Mouse (Mus musculus): ENCODE results near the gene Lmo2. TPM values are rescaled to one million over a fixed set of nuclear protein-coding genes. Genes with fewer than 3 reads are reported as not detected.

Lmo2 gene
- total RNA-seq, 1 experiment from 2014 or later, result 31.9 TPM

Other genes with a start within 250 kb of the Lmo2 start
- gene Nat10, start 196.7 kb upstream of the Lmo2 start, total RNA-seq (2021), result 46.9 and 59.8 TPM in 2 replicates
- gene Caprin1, start 160.3 kb upstream of the Lmo2 start, total RNA-seq (2021), result 545 and 563 TPM in 2 replicates
- gene Fbxo3, start 69.7 kb downstream of the Lmo2 start, total RNA-seq (2021), result 85.6 and 105 TPM in 2 replicates
- not detected in 2 replicates for gene 4931422A03Rik, start 70.4 kb downstream of the Lmo2 start, total RNA-seq (2021)
- 0.55 TPM in 1 of 2 replicates, not detected in the other for gene Gm10912, start 107.8 kb downstream of the Lmo2 start, total RNA-seq (2021)
- gene Gm10799, start 110.6 kb downstream of the Lmo2 start, total RNA-seq (2021), result not detected in 2 replicates
- gene Cd59b, start 111.9 kb downstream of the Lmo2 start, total RNA-seq (2021), result 6.4 and 11.2 TPM in 2 replicates
- gene Cd59a, start 137.8 kb downstream of the Lmo2 start, total RNA-seq (2021), result 63.6 and 68.6 TPM in 2 replicates
- 0.79 and 2.4 TPM in 2 replicates for gene A930018P22Rik, start 164.8 kb downstream of the Lmo2 start, total RNA-seq (2021)

Data from adrenal gland, postnatal 25 days (tissue).